Mouse (Mus musculus): ENCODE measurements at regions not wholly inside any gene's neighbourhood (a gene's known extent, or its start where the extent isn't known, plus 50 kb on each side); places are given as distances from the start of the nearest gene placed in this dataset.

DNA sequence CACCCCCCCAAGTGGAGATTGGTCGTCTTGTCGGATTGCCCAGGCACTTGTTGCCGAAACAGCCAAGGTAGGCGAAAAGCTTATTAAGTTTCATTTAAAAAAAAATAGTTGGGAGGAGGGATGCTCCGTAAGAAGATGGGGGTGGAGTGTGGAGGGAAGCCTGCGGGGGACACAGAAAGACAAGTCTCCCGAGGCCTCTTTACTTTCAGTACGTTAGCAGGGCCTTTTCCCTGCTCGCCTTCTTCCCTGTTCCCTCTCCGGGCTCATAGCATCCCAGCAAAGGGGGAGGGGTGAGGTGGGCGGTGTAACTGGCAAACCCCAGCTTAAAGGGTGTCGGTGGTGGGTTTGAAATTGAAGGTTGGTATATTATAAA is 131.5 kb upstream of the Ubr2 start:
- Histone ChIP-seq H3K9me3 (replicated peaks) (no peaks in the 10 kb centered on the region), H3K27ac (peak overlapping the region; percentile 99), H3K36me3 (no peaks in the 10 kb centered on the region), H3K4me3 (peak overlapping the region; percentile 65), H3K4me1 (peaks cover 43% of the 10 kb centered on the region), H3K4me2 (replicated peaks) (peak overlapping the region; percentile 79), H3K27me3 (no peaks in the 10 kb centered on the region; the same call in 1 of the 2 replicates), H3K9ac (peak overlapping the region; percentile 87)
- no peak for ATAC-seq (ENCODE audit: low FRiP score)
- WGBS: 0% methylated on average over 12 of the region's 12 CpGs

DNA sequence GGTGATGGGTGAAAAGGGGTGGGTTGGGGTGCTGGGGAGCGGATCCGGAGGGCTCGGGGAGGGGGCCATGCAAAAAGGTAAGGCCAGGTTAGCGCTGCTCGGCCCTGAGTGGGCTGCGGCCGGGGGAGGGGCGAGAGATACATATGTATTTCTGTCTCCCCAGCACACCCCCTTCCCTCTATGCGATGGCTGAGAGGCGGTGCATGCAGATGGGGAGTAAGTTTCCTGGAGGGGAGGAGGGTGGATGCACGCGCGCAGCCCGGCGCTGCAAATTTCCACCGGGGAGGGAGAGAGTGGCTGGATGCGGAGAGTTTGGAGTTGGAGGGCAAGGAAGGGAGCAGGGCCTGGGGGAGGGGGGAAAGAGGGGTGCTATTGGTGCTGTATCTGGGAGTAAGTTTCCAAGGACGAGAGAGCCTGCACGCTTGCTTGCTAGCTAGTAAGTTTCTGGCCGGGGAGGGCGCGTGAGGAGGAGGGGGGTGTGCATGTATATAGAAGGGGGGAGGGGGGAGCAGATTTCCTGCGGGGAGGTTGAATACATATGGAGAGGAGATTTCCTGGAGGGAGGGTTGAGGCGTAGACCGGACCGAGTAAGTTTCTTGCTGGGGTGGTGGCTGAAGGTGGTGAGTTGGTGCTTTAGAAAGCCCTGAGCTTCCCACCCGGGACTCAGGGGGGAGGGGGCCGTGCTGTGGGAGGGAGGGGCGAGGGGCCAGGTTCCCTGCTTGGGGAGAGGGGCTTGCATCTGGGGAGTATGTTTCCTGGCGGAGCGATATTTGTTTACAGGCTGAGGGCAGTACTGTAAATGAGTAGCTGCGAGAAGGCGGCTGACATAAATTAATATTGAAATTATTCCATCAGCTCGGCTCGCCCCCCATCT is 130.8 kb upstream of the Ubr2 start:
- WGBS: under 1% methylated on average over 35 of the region's 35 CpGs
- ATAC-seq (ENCODE audit: low FRiP score): peak; percentile 74

DNA sequence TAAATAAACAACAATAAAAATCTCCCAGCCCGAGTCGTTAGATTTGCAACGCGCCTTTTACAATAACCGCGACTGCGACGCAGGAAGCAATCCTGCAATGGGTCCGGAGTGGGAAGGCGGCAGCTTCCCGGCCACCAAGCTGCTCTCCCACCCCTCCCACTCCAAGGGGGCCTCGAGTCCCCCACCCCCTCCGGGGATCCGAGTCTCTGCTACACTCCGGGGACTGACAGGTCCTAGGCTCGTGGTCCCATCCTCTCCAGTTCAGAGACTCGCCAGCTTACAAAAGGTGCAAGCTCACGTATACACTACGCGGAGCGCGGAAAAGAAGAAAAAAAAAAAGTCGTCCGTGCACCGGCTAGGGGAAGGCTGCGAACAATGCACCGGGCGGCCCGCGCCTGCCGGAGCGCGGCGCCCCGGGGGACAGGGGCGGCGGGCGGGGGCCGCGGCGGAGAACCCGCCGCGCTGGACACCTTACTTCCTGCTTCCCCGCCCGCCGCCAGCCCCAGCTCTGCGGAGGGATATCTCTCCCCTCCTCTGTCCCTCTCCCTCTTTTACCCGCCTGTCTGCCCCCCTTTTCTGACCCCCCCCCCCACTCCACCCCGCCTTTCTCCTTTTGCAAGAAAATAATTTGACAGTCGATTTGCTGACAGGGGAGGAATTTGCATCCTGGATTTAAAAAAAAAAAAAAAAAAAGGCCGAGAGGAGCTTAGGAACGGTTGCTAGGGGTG is 130.0 kb upstream of the Ubr2 start:
- peaks cover 43% of the 10 kb centered on the region for H3K4me1 ChIP-seq
- under 1% methylated on average over 40 of the region's 53 CpGs for WGBS
- ATAC-seq (ENCODE audit: low FRiP score): peak; percentile 65
- H3K36me3 ChIP-seq: no peaks in the 10 kb centered on the region
- H3K9me3 ChIP-seq (replicated peaks): no peaks in the 10 kb centered on the region
- H3K27me3 ChIP-seq: no peaks in the 10 kb centered on the region; the same call in 1 of the 2 replicates
- peak overlapping the region; percentile 79 for H3K4me2 ChIP-seq (replicated peaks)
- H3K27ac ChIP-seq: peak overlapping the region; percentile 99
- peak overlapping the region; percentile 87 for H3K9ac ChIP-seq
- peak overlapping the region; percentile 65 for H3K4me3 ChIP-seq

More for the DNA sequence above, 130.8 kb upstream of the Ubr2 start:
- Histone ChIP-seq H3K27ac (peak overlapping the region; percentile 99), H3K9ac (peak overlapping the region; percentile 87), H3K27me3 (no peaks in the 10 kb centered on the region; the same call in 1 of the 2 replicates), H3K4me2 (replicated peaks) (peak overlapping the region; percentile 79), H3K4me3 (peak overlapping the region; percentile 65), H3K9me3 (replicated peaks) (no peaks in the 10 kb centered on the region), H3K36me3 (no peaks in the 10 kb centered on the region), H3K4me1 (peaks cover 43% of the 10 kb centered on the region)

DNA sequence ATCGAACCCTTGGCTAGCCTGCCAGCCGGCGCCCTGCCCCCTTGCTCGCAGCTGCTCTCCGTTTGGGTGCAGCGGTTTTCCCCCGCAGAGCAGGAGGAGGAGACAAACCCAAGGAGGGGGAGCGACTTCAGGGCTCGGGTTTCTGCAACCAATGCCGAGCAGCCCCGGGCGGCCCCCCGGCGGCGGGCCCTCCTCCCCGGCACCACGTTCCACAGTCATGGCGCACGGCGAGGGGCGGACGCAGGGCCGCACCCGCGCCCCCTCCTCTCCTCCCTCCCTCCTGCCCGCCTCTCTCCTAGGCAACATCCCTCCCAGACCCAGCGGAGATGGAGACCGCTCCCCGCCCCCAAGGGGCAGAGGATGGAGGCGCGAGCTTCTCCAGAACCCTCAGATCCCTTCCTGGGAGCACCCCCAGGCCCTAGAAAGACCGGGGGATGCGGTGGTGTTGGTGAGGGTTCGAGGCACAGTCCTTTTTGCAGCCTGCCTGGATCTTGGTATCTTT is 129.4 kb upstream of the Ubr2 start:
- Histone ChIP-seq H3K27me3 (no peaks in the 10 kb centered on the region; the same call in 1 of the 2 replicates), H3K4me2 (replicated peaks) (peak overlapping the region; percentile 79), H3K9ac (peak overlapping the region; percentile 87), H3K4me1 (peaks cover 38% of the 10 kb centered on the region), H3K27ac (peak overlapping the region; percentile 99), H3K36me3 (no peaks in the 10 kb centered on the region), H3K4me3 (peak overlapping the region; percentile 65), H3K9me3 (replicated peaks) (no peaks in the 10 kb centered on the region)
- 0% methylated on average over 13 of the region's 34 CpGs for WGBS
- peak; percentile 93 for ATAC-seq (ENCODE audit: low FRiP score)

DNA sequence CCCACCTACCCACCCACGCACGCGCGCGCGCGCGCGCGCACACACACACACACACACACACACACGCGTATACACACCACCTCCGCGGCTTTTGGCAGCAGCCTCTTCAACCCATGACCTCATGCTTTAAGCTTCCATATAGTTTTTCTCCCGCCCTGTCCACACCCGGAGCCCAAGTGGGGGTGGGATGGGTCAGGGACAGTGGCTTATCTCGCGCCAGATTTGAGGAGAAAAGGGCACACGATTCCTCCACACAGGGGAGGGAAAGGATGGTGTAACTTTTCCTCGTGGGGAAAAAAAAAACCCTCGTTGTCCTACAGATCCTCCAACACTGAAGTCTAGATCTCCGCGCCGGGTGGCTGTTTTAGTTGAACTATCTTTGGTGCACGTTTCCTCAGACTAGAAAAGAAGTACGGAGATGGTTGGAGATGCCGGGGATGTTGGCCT is 128.8 kb upstream of the Ubr2 start:
- no peaks in the 10 kb centered on the region for H3K9me3 ChIP-seq (replicated peaks)
- peak overlapping the region; percentile 79 for H3K4me2 ChIP-seq (replicated peaks)
- ATAC-seq (ENCODE audit: low FRiP score): peak; percentile 0; the same call in 1 of the 2 replicates
- H3K4me1 ChIP-seq: peaks cover 32% of the 10 kb centered on the region
- peak overlapping the region; percentile 65 for H3K4me3 ChIP-seq
- peak overlapping the region; percentile 99 for H3K27ac ChIP-seq
- H3K27me3 ChIP-seq: no peaks in the 10 kb centered on the region; the same call in 1 of the 2 replicates
- H3K36me3 ChIP-seq: no peaks in the 10 kb centered on the region
- WGBS: 2% methylated on average over 25 of the region's 27 CpGs
- H3K9ac ChIP-seq: peak overlapping the region; percentile 51

DNA sequence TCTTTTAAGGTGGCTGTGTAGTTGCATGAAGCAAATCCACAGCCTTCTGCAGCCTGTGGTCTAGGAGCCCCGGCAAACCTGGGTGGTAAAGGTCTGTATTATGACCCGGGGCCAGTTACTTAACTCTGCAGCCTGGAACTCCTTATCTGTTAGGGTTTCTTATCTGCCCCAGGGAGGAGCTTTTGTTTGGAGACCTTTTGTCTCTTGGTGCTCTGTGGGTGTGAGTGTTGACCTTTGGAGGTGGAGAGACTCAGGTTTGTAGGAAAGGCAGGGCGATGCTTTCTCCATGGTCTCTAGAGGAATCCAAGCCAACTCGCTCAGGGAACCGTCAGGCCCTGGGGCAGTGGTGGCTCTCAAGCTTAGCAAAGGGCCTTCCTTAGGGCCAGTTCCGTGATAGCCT is 127.8 kb upstream of the Ubr2 start:
- WGBS: 37% methylated on average over 6 of the region's 6 CpGs
- no peak overlapping the region for H3K4me3 ChIP-seq
- no peaks in the 10 kb centered on the region for H3K9me3 ChIP-seq (replicated peaks)
- 0 out of 2 replicates have a peak overlapping the region, but pooled peaks have one; percentile 4 for H3K27ac ChIP-seq
- H3K9ac ChIP-seq: no peak overlapping the region
- H3K4me2 ChIP-seq (replicated peaks): no peak overlapping the region; the same call in 1 of the 2 replicates
- H3K4me1 ChIP-seq: peaks cover 22% of the 10 kb centered on the region
- no peaks in the 10 kb centered on the region for H3K36me3 ChIP-seq
- no peak for ATAC-seq (ENCODE audit: low FRiP score)
- no peaks in the 10 kb centered on the region; the same call in 1 of the 2 replicates for H3K27me3 ChIP-seq

DNA sequence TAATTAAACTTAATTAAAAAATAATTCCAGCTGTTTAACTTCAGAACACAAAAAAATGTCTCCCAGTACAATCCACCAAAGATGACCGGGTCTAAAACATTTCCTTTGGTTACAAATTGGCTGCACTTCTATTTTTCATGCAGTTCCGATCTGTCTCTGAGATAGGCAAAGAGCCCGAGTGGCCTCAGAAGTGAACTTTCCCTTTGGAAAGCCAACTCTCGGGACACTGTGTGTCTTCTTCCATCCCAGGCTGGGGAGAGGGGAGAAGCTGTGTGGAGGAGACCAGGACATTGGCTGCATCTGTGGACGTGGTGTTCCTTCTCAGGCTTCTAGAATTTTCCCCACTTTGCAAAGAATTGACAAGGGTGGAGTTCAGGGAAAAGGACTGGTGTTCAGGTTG is 125.0 kb upstream of the Ubr2 start:
- Histone ChIP-seq H3K27me3 (no peaks in the 10 kb centered on the region; the same call in 1 of the 2 replicates), H3K27ac (no peak overlapping the region), H3K4me3 (no peak overlapping the region), H3K9me3 (replicated peaks) (0 out of 2 replicates have a peak, but pooled peaks cover 3% of the 10 kb centered on the region), H3K4me1 (peaks cover 10% of the 10 kb centered on the region), H3K36me3 (no peaks in the 10 kb centered on the region), H3K4me2 (replicated peaks) (no peak overlapping the region), H3K9ac (no peak overlapping the region)
- WGBS: 87% methylated on average over 5 of the region's 5 CpGs
- ATAC-seq (ENCODE audit: low FRiP score): no peak

DNA sequence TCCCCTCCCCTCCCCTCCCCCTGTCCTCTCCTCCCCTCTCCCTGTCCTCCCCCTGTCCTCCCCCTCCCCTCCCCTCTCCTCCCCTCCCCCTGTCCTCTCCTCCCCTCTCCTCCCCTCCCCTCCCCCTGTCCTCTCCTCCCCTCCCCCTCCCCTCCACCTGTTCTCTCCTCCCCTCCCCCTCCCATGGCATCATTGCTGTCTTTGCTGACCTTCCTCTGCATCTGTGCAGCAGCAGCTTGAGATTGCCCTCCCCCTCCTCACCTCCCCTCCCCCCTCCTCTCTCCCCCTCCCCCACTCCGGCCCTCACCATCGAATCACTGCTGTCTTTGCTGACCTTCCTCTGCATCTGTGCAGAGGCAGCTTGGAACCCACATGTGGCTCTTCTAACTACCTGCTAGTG is 123.4 kb upstream of the Ubr2 start:
- Histone ChIP-seq H3K4me2 (replicated peaks) (no peak overlapping the region), H3K4me1 (peaks cover 6% of the 10 kb centered on the region; the same call in 1 of the 2 replicates), H3K27ac (no peak overlapping the region), H3K27me3 (no peaks in the 10 kb centered on the region; the same call in 1 of the 2 replicates), H3K9me3 (replicated peaks) (0 out of 2 replicates have a peak, but pooled peaks cover 3% of the 10 kb centered on the region), H3K36me3 (no peaks in the 10 kb centered on the region), H3K4me3 (no peak overlapping the region), H3K9ac (no peak overlapping the region)
- WGBS: 50% methylated on average over 2 of the region's 2 CpGs
- no peak for ATAC-seq (ENCODE audit: low FRiP score)

DNA sequence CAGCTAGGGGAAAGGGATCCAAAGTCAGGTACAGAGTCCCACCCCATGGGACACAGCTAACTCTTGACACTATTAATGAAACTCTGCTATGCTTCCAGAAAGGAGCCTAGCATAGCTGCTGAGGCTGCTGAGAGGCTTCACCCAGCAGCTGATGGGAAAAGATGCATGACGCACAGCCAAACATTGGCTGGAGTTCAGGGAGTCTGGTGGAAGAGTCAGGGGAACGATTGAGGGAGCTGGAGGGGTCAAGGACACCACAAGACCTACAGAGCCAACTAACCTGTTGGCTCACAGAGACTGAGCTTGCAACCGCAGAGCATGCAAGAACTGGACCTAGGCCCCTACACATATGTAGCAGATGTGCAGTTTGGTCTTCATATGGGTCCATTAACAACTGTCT is 117.2 kb upstream of the Ubr2 start:
- Histone ChIP-seq H3K27ac (no peak overlapping the region), H3K36me3 (no peaks in the 10 kb centered on the region), H3K9ac (no peak overlapping the region), H3K4me3 (no peak overlapping the region), H3K9me3 (replicated peaks) (0 out of 2 replicates have a peak, but pooled peaks cover 3% of the 10 kb centered on the region), H3K4me2 (replicated peaks) (no peak overlapping the region), H3K27me3 (no peaks in the 10 kb centered on the region), H3K4me1 (no peaks in the 10 kb centered on the region)
- no peak for ATAC-seq (ENCODE audit: low FRiP score)
- 95% methylated on average over 3 of the region's 3 CpGs for WGBS

DNA sequence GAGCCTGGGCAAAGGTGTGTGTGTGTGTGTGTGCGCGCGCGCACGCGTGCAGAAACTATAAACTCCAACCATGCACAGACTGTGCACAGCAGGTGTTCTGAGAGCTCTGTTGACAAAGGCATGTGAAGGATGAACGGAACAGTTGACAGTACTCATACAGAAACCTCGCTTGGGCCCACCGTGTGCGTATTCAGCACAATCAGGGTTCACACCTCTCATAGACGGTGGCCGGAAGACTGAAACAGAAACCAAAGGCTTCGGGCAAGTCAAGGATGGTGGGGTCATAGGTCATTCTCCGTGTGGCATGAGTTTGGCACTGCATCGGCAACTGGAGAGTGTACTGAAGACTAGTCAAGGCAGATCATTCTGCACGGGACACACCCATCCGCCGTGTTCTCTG is 113.2 kb upstream of the Ubr2 start:
- H3K27me3 ChIP-seq: no peaks in the 10 kb centered on the region
- no peak overlapping the region for H3K4me2 ChIP-seq (replicated peaks)
- H3K9me3 ChIP-seq (replicated peaks): no peaks in the 10 kb centered on the region
- no peak overlapping the region for H3K27ac ChIP-seq
- no peak for ATAC-seq (ENCODE audit: low FRiP score)
- no peaks in the 10 kb centered on the region for H3K4me1 ChIP-seq
- H3K36me3 ChIP-seq: no peaks in the 10 kb centered on the region
- no peak overlapping the region for H3K4me3 ChIP-seq
- no peak overlapping the region for H3K9ac ChIP-seq
- 88% methylated on average over 18 of the region's 18 CpGs for WGBS

DNA sequence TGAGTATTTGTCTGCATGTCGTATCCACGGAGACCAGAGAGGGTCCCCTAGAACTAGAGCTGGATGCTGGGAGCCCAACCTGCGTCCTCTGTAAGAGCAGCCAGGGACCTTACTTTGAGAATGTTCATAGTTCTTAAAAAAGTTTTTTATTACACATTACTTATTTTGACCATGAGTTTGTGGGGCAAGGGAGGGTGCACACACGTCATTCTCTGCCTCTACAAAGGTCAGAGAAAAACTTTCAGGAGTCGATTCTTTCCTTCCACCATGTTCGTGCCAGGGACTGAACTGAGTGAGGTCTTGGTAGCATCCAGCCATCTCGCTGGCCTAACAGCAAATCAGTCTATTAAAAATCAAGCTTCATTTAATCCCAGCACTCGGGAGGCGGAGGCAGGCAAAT is 111.9 kb upstream of the Ubr2 start:
- Histone ChIP-seq H3K4me3 (no peak overlapping the region), H3K4me2 (replicated peaks) (no peak overlapping the region), H3K9ac (no peak overlapping the region), H3K27ac (no peak overlapping the region), H3K36me3 (no peaks in the 10 kb centered on the region), H3K4me1 (no peaks in the 10 kb centered on the region), H3K27me3 (no peaks in the 10 kb centered on the region), H3K9me3 (replicated peaks) (no peaks in the 10 kb centered on the region)
- 85% methylated on average over 9 of the region's 9 CpGs for WGBS
- no peak for ATAC-seq (ENCODE audit: low FRiP score)

DNA sequence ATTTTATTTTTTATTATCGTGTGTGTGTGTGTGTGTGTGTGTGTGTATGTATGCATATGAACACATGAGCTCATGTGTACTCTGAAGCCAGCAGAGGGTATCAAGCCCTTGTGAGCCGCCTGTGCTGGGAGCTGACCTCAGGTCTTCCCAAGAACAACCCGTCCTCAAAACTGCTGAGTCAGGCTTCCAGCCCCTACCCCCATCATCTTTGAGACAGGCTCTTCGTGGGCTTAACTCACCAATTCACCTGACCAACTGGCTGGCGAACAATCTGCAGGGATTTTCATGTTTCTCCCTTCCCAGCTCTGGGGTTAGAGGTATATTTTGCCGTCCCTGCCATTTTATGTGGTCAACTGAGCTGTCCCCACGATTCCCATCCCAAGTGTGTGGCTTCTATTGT is 107.7 kb upstream of the Ubr2 start:
- Histone ChIP-seq H3K4me1 (no peaks in the 10 kb centered on the region), H3K9me3 (replicated peaks) (no peaks in the 10 kb centered on the region), H3K4me2 (replicated peaks) (no peak overlapping the region), H3K36me3 (no peaks in the 10 kb centered on the region), H3K27me3 (no peaks in the 10 kb centered on the region), H3K4me3 (no peak overlapping the region), H3K9ac (no peak overlapping the region), H3K27ac (no peak overlapping the region)
- 86% methylated on average over 7 of the region's 7 CpGs for WGBS
- ATAC-seq (ENCODE audit: low FRiP score): no peak
